Mouse (Mus musculus): ENCODE data around the gene Eif1ad. TPM values are rescaled to one million over a fixed set of nuclear protein-coding genes. Genes with fewer than 3 reads are reported as not detected.

Eif1ad gene
- polyA plus RNA-seq (2011; ENCODE audit: insufficient read depth, insufficient read length, low replicate concordance, missing spikeins), result 26.5 and 37.8 TPM in 2 replicates

DNA sequence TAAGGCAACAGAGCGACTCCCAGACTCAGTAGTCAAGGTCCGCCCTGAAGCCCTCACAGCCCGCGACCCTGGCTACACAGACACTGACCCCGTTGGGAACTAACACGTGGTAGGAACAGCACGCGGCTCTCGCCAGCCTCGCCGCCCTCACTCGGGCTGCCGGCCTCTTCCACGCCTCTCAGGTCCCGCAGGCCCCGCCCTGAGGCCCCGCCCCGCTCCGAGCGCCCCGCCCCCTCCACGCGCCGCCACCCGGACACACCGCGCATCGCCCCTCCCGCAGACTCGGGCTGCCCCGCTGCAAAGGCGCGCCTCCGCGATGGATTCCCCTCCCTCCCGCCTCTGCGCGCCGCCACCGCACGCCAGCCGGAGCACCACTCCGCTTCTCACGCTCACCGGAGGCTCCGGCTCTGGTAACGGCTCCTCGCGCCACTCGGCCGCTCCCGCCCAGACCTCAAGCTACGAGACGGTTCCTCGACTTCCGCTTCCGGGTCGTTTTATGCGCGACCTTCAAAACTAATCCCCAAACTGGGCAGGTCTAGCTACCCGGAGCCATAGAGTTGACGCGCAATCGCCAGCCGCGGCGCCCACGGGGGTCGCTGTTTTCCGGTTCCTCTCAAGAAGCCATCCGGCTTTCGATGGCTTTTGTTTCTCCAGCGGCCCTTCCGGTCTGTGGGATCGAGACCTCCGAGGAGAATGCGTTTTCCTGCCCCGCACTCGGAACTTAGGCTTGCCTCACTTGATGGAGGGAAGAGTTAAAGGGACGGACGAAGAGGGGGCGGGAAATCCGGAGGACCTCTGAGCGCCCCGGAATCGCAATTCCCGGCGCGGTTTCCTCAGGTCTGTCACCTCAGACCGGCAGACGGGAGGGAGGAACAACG, at the start of gene Eif1ad:
TSS of gene Eif1ad (plus strand) at position 567 of the 878 bp plus-strand sequence.
- no peak for TF ChIP-seq CTCF (IDR thresholded peaks at IDR 0.05; ENCODE audit: control insufficient read depth, insufficient read depth, low read length)
- TF ChIP-seq POLR2A (IDR thresholded peaks at IDR 0.05; ENCODE audit: borderline replicate concordance, control insufficient read depth, low read depth, low read length), result peak; percentile 46; the same call in 1 of the 2 replicates
- H3K27ac ChIP-seq (ENCODE audit: control insufficient read depth, insufficient read depth, low read depth, low read length, poor library complexity), result peak within 1 kb of the TSS; percentile 98
- H3K4me1 ChIP-seq (ENCODE audit: control insufficient read depth, insufficient read depth, low read length), result peaks cover 2% of the 10 kb centered on the region
- WGBS, result under 1% methylated on average over 92 of the region's 92 CpGs
- H3K4me3 ChIP-seq (replicated peaks; ENCODE audit: control insufficient read depth, low read depth, low read length), result peak within 1 kb of the TSS; percentile 100

- H3K4me3 ChIP-seq (replicated peaks; ENCODE audit: control insufficient read depth, low read depth, low read length), result no peak overlapping the region
- 39% methylated on average over 17 of the region's 17 CpGs for WGBS
Observed at GRCm38 (mm10) chr19:5323801-5324200, 42.7 kb upstream of the Eif1ad start.

GRCm38 (mm10) chr19:5327970-5328369, 38.6 kb upstream of the Eif1ad start:
- peaks cover 1% of the 10 kb centered on the region; the same call in 1 of the 2 replicates for H3K4me1 ChIP-seq (ENCODE audit: control insufficient read depth, insufficient read depth, low read length)
- WGBS, result 81% methylated on average over 19 of the region's 19 CpGs
- TF ChIP-seq POLR2A (IDR thresholded peaks at IDR 0.05; ENCODE audit: borderline replicate concordance, control insufficient read depth, low read depth, low read length), result no peak
- TF ChIP-seq CTCF (IDR thresholded peaks at IDR 0.05; ENCODE audit: control insufficient read depth, insufficient read depth, low read length), result no peak

More at GRCm38 (mm10) chr19:5323801-5324200, 42.7 kb upstream of the Eif1ad start:
- Histone ChIP-seq H3K4me1 (ENCODE audit: control insufficient read depth, insufficient read depth, low read length) (peaks cover 1% of the 10 kb centered on the region; the same call in 1 of the 2 replicates), H3K27ac (ENCODE audit: control insufficient read depth, insufficient read depth, low read depth, low read length, poor library complexity) (no peak overlapping the region)
- no peak for TF ChIP-seq POLR2A (IDR thresholded peaks at IDR 0.05; ENCODE audit: borderline replicate concordance, control insufficient read depth, low read depth, low read length)
- no peak for TF ChIP-seq CTCF (IDR thresholded peaks at IDR 0.05; ENCODE audit: control insufficient read depth, insufficient read depth, low read length)

DNA sequence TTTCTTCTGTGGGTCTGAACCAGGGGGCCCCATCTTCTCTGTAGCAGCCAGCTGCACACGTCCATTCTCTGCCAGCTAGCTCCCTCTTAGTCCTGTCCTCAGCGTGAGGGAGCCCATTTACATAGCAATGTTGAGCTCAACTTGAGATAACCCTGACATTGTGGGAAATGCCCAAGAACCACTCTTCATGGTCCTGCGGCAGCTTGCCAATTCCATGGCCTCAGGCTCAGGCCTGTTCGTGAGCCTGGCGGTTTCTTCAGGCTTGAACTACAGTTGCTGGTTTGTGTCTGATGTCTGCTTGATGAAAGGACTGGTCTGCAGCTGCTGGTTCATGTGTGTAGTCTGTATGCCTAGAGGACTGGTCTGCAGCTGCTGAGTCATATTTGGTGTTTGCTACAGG, 31.8 kb upstream of the Eif1ad start:
- TF ChIP-seq CTCF (IDR thresholded peaks at IDR 0.05; ENCODE audit: control insufficient read depth, insufficient read depth, low read length) (no peak), POLR2A (IDR thresholded peaks at IDR 0.05; ENCODE audit: borderline replicate concordance, control insufficient read depth, low read depth, low read length) (no peak)
- Histone ChIP-seq H3K4me1 (ENCODE audit: control insufficient read depth, insufficient read depth, low read length) (no peaks in the 10 kb centered on the region), H3K27ac (ENCODE audit: control insufficient read depth, insufficient read depth, low read depth, low read length, poor library complexity) (no peak overlapping the region), H3K4me3 (replicated peaks; ENCODE audit: control insufficient read depth, low read depth, low read length) (no peak overlapping the region)
- WGBS, result 82% methylated on average over 5 of the region's 5 CpGs

More at GRCm38 (mm10) chr19:5327970-5328369, 38.6 kb upstream of the Eif1ad start:
- no peak overlapping the region for H3K4me3 ChIP-seq (replicated peaks; ENCODE audit: control insufficient read depth, low read depth, low read length)
- no peak overlapping the region for H3K27ac ChIP-seq (ENCODE audit: control insufficient read depth, insufficient read depth, low read depth, low read length, poor library complexity)

- Histone ChIP-seq H3K4me1 (ENCODE audit: control insufficient read depth, insufficient read depth, low read length) (no peaks in the 10 kb centered on the region), H3K4me3 (replicated peaks; ENCODE audit: control insufficient read depth, low read depth, low read length) (no peak within 1 kb of the TSS), H3K27ac (ENCODE audit: control insufficient read depth, insufficient read depth, low read depth, low read length, poor library complexity) (no peak within 1 kb of the TSS)
- no peak for TF ChIP-seq POLR2A (IDR thresholded peaks at IDR 0.05; ENCODE audit: borderline replicate concordance, control insufficient read depth, low read depth, low read length)
- no peak for TF ChIP-seq CTCF (IDR thresholded peaks at IDR 0.05; ENCODE audit: control insufficient read depth, insufficient read depth, low read length)
- 76% methylated on average over 6 of the region's 6 CpGs for WGBS
Observed at GRCm38 (mm10) chr19:5335441-5335840, 31.1 kb upstream of the Eif1ad start, which contains the start of gene Catsper1. Gene Catsper1 (plus strand): TSS chr19:5335741.

DNA sequence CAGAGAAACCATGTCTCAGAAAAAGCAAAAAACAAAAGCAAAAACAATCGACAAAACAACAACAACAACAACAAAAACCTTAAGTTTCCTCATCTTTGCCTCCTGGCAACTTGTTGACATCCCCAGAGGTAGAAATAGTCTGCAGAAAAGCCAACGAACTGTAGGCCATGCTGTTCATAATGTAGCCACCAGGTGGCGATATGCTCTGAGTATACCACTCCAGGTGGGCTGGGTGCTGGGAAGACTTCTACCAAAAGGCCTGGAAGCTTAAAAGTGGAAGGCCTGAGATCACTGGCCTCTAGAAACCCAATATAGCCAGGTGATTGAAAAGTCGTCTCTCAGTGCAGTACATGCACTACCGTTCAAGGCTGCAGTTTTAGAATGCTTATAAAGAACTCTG, 28.6 kb upstream of the Eif1ad start:
- H3K27ac ChIP-seq (ENCODE audit: control insufficient read depth, insufficient read depth, low read depth, low read length, poor library complexity), result no peak overlapping the region
- no peaks in the 10 kb centered on the region for H3K4me1 ChIP-seq (ENCODE audit: control insufficient read depth, insufficient read depth, low read length)
- H3K4me3 ChIP-seq (replicated peaks; ENCODE audit: control insufficient read depth, low read depth, low read length), result no peak overlapping the region
- 11% methylated on average over 5 of the region's 5 CpGs for WGBS
- no peak for TF ChIP-seq POLR2A (IDR thresholded peaks at IDR 0.05; ENCODE audit: borderline replicate concordance, control insufficient read depth, low read depth, low read length)
- TF ChIP-seq CTCF (IDR thresholded peaks at IDR 0.05; ENCODE audit: control insufficient read depth, insufficient read depth, low read length), result peak; percentile 74

- Histone ChIP-seq H3K4me1 (ENCODE audit: control insufficient read depth, insufficient read depth, low read length) (no peaks in the 10 kb centered on the region), H3K27ac (ENCODE audit: control insufficient read depth, insufficient read depth, low read depth, low read length, poor library complexity) (no peak overlapping the region), H3K4me3 (replicated peaks; ENCODE audit: control insufficient read depth, low read depth, low read length) (no peak overlapping the region)
- TF ChIP-seq CTCF (IDR thresholded peaks at IDR 0.05; ENCODE audit: control insufficient read depth, insufficient read depth, low read length) (no peak), POLR2A (IDR thresholded peaks at IDR 0.05; ENCODE audit: borderline replicate concordance, control insufficient read depth, low read depth, low read length) (no peak)
- WGBS, result 82% methylated on average over 7 of the region's 7 CpGs
Observed at GRCm38 (mm10) chr19:5341360-5341759, 25.2 kb upstream of the Eif1ad start.
